Mouse (Mus musculus) liver, embryonic 14.5 days (tissue): ENCODE data around the gene Nfia.

Experiments
- CTCF ChIP-seq: IDR thresholded peaks from 2 replicates; pipeline ENCODE4 v1.5.1; 2016; ENCODE audit warnings: antibody characterized with exemption, low read depth, control low read depth
- EP300 ChIP-seq: IDR thresholded peaks from 2 replicates; pipeline ENCODE4 v1.6.1; 2016; ENCODE audit warnings: antibody characterized with exemption, low read depth

- TF ChIP-seq CTCF (no peak), EP300 (no peak)
These were observed 26.2 kb upstream of the Nfia start for GRCm38 (mm10) chr4:97746106-97746900.
